Mouse (Mus musculus): ENCODE data around the gene Hddc2. TPM values are rescaled to one million over a fixed set of nuclear protein-coding genes. Genes with fewer than 3 reads are reported as not detected.

Gene Hddc2
- not detected in 2 replicates for polyA plus RNA-seq (2012; ENCODE audit: insufficient read depth, insufficient read length, low replicate concordance, missing spikeins)

DNA sequence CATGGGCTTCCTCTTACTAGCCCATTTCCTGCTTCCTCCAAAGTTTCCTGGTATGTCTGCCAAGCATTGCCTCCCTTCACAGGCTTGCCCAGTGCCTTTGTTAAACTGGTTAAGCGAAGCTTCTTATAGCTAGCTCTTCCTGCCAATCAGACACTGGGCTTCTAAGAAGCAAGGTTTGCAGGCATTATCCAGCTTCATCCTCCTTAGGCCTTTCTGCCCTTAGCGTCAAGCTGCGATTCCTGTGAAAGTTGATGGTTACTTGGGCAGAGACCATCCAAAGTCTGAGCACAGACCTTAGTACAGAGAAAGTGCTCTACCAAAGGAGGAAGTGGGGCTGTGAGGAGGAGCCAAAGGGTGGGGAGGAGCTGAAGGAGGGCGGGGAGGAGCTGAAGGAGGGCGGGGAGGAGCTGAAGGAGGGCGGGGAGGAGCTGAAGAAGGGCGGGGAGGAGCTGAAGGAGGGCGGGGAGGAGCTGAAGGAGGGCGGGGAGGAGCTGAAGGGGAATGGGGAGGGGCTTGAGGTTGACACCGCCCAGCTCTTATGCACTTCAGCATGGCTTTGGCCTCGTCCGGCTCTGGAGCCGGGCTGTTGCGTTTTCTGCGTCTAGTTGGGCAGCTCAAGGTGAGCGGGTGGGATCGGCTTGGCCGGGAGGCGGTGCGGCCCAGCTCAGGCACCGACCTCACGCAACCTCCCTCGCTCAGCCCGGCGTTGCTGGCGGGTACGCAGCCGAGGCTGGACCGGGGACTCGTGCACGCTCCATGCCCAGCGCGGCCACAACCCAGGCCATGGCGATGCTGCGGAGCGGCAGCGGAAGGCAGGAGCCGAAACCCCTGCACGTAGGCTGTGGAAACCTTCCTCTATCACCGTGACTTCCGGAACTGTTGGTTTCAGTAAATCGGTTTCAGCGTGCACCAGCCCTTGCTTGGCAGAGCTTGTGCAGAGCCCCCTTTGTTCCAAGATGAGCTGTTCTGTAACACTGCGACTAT is at the start of gene Hddc2:
Hddc2 (plus strand) TSS at position 519 of the 984 bp plus-strand sequence.
- peak within 1 kb of the TSS; percentile 68 for H3K4me3 ChIP-seq (ENCODE audit: insufficient read depth, low read depth, low read length)
- H3K4me1 ChIP-seq (ENCODE audit: control insufficient read depth, insufficient read depth, low read length): no peaks in the 10 kb centered on the region
- peak within 1 kb of the TSS; percentile 66 for H3K27ac ChIP-seq (ENCODE audit: insufficient read depth, low read depth, low read length)
- 2% methylated on average over 42 of the region's 44 CpGs for whole genome bisulfite sequencing
- TF ChIP-seq CTCF (IDR thresholded peaks at IDR 0.05; ENCODE audit: insufficient read depth, low read depth, low read length): no peak
- peak; percentile 74 for TF ChIP-seq POLR2A (IDR thresholded peaks at IDR 0.05; ENCODE audit: insufficient read depth, low read depth, low read length)

DNA sequence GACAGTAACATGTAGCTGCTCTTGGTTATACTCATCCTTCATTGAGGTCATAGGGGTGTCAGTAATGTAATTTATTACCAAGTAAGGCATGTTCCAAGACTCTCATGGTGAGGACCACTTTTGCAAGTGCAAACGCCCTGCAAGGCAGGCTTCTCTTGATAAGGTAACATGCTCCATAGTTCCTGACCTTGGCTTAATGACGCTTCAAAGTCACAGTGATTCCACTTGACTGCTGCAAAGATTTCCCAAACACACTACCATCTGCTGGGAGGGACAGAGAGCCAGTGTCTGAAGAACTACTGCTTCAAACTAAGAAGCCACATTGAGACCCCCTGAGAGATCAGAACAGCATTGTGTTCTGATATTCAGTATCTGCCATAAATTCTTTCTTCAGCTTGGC is 40.4 kb upstream of the Hddc2 start:
- Histone ChIP-seq H3K4me1 (ENCODE audit: control insufficient read depth, insufficient read depth, low read length) (no peaks in the 10 kb centered on the region), H3K27ac (ENCODE audit: insufficient read depth, low read depth, low read length) (no peak overlapping the region), H3K4me3 (ENCODE audit: insufficient read depth, low read depth, low read length) (no peak overlapping the region)
- no peak for TF ChIP-seq CTCF (IDR thresholded peaks at IDR 0.05; ENCODE audit: insufficient read depth, low read depth, low read length)
- TF ChIP-seq POLR2A (IDR thresholded peaks at IDR 0.05; ENCODE audit: insufficient read depth, low read depth, low read length): no peak
- 72% methylated on average over 2 of the region's 2 CpGs for WGBS

DNA sequence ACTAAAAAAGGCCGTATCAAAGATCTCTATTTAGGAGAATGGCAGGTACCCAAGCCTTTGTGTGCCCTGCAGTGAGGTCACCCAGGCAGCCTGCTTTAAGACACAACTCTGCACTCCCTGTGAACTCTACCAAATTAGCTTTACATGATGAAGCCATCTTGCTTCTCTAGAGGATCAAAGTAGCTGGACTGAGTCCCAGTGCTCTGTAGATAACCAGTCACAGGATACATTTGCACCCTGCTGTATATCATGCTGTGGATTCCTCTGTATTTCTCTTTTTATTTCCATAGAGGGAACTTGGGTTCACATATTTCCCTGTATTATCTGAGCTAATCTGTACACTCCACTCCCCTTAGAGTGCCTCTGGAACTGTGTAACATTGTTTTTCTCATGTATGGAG is 40.0 kb upstream of the Hddc2 start:
- TF ChIP-seq POLR2A (IDR thresholded peaks at IDR 0.05; ENCODE audit: insufficient read depth, low read depth, low read length) (no peak), CTCF (IDR thresholded peaks at IDR 0.05; ENCODE audit: insufficient read depth, low read depth, low read length) (no peak)
- no peak overlapping the region for H3K4me3 ChIP-seq (ENCODE audit: insufficient read depth, low read depth, low read length)
- WGBS: 36% methylated on average over 1 of the region's 1 CpGs
- H3K27ac ChIP-seq (ENCODE audit: insufficient read depth, low read depth, low read length): no peak overlapping the region
- no peaks in the 10 kb centered on the region for H3K4me1 ChIP-seq (ENCODE audit: control insufficient read depth, insufficient read depth, low read length)

DNA sequence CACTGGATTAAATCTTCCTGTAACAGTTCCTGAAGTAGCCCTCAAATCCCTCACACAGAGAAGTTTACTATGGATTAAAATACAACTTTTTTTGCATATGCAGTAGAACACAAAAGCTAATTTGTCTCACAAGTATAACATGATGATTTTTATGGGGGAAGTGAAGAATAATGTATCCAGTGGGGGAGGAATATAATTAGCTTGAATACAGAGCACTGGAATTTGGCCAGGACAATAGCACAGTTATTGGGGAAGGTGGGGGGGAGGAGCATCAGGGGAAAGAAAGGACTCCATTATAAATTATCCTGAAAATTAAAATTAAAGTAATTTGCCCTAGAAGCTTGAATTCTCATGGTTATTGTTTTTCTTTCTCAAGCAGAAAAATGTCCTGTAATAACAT is 25.4 kb upstream of the Hddc2 start:
- TF ChIP-seq POLR2A (IDR thresholded peaks at IDR 0.05; ENCODE audit: insufficient read depth, low read depth, low read length) (no peak), CTCF (IDR thresholded peaks at IDR 0.05; ENCODE audit: insufficient read depth, low read depth, low read length) (no peak)
- no peak overlapping the region for H3K4me3 ChIP-seq (ENCODE audit: insufficient read depth, low read depth, low read length)
- no peak overlapping the region for H3K27ac ChIP-seq (ENCODE audit: insufficient read depth, low read depth, low read length)
- H3K4me1 ChIP-seq (ENCODE audit: control insufficient read depth, insufficient read depth, low read length): no peaks in the 10 kb centered on the region

DNA sequence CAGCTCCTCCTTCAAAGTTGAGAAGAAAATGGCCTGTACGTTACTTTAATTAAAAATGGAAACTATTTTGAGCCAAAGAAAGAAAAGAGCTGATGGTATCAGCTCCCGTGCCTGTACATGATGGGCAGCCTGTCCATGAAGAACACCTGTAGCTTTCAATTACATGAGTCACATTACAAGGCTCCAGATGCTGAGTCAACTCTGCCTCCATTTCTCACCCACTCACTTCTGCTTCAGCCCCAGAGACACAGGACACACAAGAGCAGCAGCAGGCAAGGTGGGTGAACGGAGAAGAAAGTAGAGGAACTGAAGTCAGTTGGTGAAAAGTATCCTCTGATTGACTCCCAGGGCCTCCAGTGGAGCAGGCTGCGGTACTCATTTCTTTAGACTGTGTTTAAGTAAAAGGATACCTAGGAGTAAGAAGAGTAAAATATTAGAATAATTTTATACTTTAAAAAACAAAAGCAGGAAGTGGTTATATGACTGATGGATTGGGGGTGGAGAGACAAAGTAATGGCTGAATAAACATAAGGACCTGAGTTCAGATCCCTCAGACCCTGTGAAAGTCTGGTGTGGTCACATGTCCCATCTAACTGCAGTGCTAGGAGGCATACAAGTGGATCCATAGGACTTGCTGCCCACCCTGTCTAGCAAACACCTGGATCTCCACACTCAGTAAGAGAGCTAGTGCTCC is 24.3 kb upstream of the Hddc2 start:
- no peak overlapping the region for H3K4me3 ChIP-seq (ENCODE audit: insufficient read depth, low read depth, low read length)
- 77% methylated on average over 4 of the region's 4 CpGs for whole genome bisulfite sequencing
- H3K27ac ChIP-seq (ENCODE audit: insufficient read depth, low read depth, low read length): no peak overlapping the region
- no peak for TF ChIP-seq CTCF (IDR thresholded peaks at IDR 0.05; ENCODE audit: insufficient read depth, low read depth, low read length)
- no peak for TF ChIP-seq POLR2A (IDR thresholded peaks at IDR 0.05; ENCODE audit: insufficient read depth, low read depth, low read length)
- H3K4me1 ChIP-seq (ENCODE audit: control insufficient read depth, insufficient read depth, low read length): no peaks in the 10 kb centered on the region

DNA sequence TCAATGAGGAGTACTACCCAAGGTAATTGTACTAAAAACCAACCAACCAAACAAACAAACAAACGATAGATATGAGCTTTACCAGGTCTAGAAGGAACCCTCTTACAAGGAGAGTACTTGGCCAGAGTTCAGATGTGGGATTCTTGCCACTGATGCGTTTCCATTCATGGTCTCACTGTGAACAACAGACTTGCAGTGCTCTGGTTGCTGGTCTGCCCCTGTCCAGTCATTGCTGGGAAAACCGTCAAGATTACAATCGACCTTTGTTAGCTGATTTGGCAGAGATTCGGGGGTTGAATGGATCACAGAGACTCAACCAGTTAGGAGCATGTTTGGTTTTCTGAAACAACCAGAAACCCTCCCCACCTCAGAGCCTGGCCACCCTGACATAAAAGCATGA is 17.5 kb upstream of the Hddc2 start:
- WGBS: 27% methylated on average over 5 of the region's 5 CpGs
- Histone ChIP-seq H3K27ac (ENCODE audit: insufficient read depth, low read depth, low read length) (no peak overlapping the region), H3K4me1 (ENCODE audit: control insufficient read depth, insufficient read depth, low read length) (no peaks in the 10 kb centered on the region), H3K4me3 (ENCODE audit: insufficient read depth, low read depth, low read length) (no peak overlapping the region)
- TF ChIP-seq POLR2A (IDR thresholded peaks at IDR 0.05; ENCODE audit: insufficient read depth, low read depth, low read length) (no peak), CTCF (IDR thresholded peaks at IDR 0.05; ENCODE audit: insufficient read depth, low read depth, low read length) (no peak)

DNA sequence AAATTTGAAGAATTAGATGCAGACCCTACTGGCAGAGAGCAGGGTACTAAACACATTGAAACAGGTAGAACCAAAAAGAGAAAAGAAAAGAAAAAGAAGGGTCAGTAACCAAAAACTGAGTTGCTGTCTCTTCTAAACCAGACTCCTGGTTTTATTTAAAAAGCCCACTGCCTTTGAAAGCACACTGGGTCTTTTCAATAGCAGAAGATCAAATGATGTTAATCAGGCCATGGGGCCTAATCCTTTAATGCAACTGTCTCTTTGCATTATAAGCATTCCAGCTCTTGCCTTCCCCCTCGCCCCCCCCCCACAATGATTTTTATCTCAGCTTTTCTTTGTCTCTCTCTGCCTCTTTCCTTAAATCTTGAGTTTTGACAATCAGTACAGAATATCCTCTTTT is 16.7 kb upstream of the Hddc2 start:
- no peak overlapping the region for H3K27ac ChIP-seq (ENCODE audit: insufficient read depth, low read depth, low read length)
- H3K4me1 ChIP-seq (ENCODE audit: control insufficient read depth, insufficient read depth, low read length): no peaks in the 10 kb centered on the region
- no peak overlapping the region for H3K4me3 ChIP-seq (ENCODE audit: insufficient read depth, low read depth, low read length)
- no peak for TF ChIP-seq POLR2A (IDR thresholded peaks at IDR 0.05; ENCODE audit: insufficient read depth, low read depth, low read length)
- no peak for TF ChIP-seq CTCF (IDR thresholded peaks at IDR 0.05; ENCODE audit: insufficient read depth, low read depth, low read length)
- WGBS: 79% methylated on average over 1 of the region's 1 CpGs

DNA sequence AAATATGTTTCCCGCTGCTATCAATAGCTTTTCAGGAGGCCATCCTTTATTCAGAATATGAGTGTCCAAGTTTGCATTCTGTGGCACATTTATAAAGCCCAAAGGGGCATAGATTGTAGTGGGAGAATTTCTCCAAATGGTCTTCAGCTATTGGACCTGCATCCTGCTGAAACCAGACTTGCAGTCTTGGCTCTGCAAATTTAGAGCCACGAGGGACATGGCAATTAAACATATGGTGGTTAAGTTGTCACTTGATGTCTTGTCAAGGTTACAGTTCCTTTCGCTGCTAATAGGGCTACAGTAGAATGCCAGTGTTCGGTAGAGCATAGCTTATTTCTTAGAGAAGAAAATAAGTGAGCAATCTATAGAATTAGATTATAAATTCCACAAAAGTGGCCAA is 16.1 kb upstream of the Hddc2 start:
- Histone ChIP-seq H3K27ac (ENCODE audit: insufficient read depth, low read depth, low read length) (no peak overlapping the region), H3K4me3 (ENCODE audit: insufficient read depth, low read depth, low read length) (no peak overlapping the region), H3K4me1 (ENCODE audit: control insufficient read depth, insufficient read depth, low read length) (no peaks in the 10 kb centered on the region)
- TF ChIP-seq CTCF (IDR thresholded peaks at IDR 0.05; ENCODE audit: insufficient read depth, low read depth, low read length) (no peak), POLR2A (IDR thresholded peaks at IDR 0.05; ENCODE audit: insufficient read depth, low read depth, low read length) (no peak)
- 70% methylated on average over 4 of the region's 4 CpGs for WGBS

DNA sequence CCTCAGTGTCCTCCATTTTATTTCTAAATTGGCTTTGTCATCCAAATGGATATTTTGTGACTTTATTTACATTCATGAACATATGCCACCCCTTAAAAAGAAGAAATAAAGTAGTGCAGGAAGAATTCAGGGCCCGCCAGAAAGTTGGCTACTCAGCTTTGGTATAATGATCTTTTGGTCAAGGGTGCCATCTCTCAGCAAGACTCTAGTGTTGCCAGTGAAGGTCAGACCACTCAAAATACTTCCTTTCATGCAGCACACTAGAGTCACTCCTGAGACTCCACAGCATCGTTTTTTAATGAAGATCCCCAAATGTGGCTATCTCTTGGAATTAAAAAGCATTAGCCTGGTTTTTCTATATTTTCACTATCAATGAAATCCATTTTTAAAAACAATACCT is 14.9 kb upstream of the Hddc2 start:
- no peaks in the 10 kb centered on the region for H3K4me1 ChIP-seq (ENCODE audit: control insufficient read depth, insufficient read depth, low read length)
- no peak overlapping the region for H3K27ac ChIP-seq (ENCODE audit: insufficient read depth, low read depth, low read length)
- no peak for TF ChIP-seq CTCF (IDR thresholded peaks at IDR 0.05; ENCODE audit: insufficient read depth, low read depth, low read length)
- TF ChIP-seq POLR2A (IDR thresholded peaks at IDR 0.05; ENCODE audit: insufficient read depth, low read depth, low read length): no peak
- H3K4me3 ChIP-seq (ENCODE audit: insufficient read depth, low read depth, low read length): no peak overlapping the region
- WGBS: 59% methylated on average over 2 of the region's 2 CpGs
